In the genomic region with DNA sequence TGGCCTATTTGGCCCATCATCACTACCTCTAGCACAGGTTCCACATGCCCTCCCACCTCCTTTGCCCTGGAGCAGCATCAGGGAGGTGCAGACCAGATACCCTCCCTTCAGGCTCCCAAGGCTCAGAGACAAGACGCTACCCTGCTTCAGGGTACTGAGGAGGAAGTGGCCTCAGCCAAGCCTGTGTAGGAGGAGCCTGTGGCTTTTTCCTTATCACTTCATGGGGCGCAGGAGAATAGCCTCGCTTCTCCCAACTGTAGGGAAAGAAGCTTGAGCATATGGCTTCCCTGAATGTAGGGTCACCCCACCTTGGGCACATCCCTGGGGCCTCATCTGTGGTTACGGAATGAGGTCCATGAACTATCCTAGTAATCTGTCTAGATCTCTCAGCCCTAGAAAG, we compare ENCODE assay signal across 1 mouse cellular context.
A peak's percentile ranks its signal among the peaks of the same experiment; 100 is the strongest.
TF ChIP-seq lines count a peak whose summit lies in the region.

No protein-coding gene starts in this region.

TF ChIP-seq in MEL, 35 proteins besides CTCF, POLR2A, EP300 and RAD21 (continued from another document):
- TF ChIP-seq CHD2 (IDR thresholded peaks at IDR 0.05; ENCODE audit: low read length) (no peak), ZNF384 (IDR thresholded peaks at IDR 0.05; ENCODE audit: low read depth, low read length) (no peak), MYC (IDR thresholded peaks at IDR 0.05; ENCODE audit: low read depth, low read length) (0 out of 2 replicates have a peak, but pooled peaks have one; percentile 34), ZMIZ1 (IDR thresholded peaks at IDR 0.05; ENCODE audit: low read depth, low read length) (no peak), POLR2AphosphoS2 (IDR thresholded peaks at IDR 0.05; ENCODE audit: low read length) (no peak), MYB (IDR thresholded peaks at IDR 0.05; ENCODE audit: low read depth, low read length) (no peak), MAFK (IDR thresholded peaks at IDR 0.05; ENCODE audit: borderline replicate concordance, low read depth, low read length) (no peak)
